Mouse (Mus musculus): ENCODE data around the gene Dmrtc1c2.
"Not testable (repeated sequence)": the region's sequence is repeated elsewhere in the genome, so short reads cannot be mapped to it uniquely, and the experiment has no call there.

Dmrtc1c2 gene

GRCm38 (mm10) chrX:102854516-102854915 lies at the start of gene Dmrtc1c2:
Gene Dmrtc1c2 (minus strand): TSS chrX:102854616.
- not testable (repeated sequence) for DNase-seq

- DNase-seq: no peak
These were observed 13.5 kb upstream of the Dmrtc1c2 start, which contains the start of gene 1700031F05Rik for GRCm38 (mm10) chrX:102867871-102868270. Gene 1700031F05Rik (minus strand): TSS chrX:102867971.

DNA sequence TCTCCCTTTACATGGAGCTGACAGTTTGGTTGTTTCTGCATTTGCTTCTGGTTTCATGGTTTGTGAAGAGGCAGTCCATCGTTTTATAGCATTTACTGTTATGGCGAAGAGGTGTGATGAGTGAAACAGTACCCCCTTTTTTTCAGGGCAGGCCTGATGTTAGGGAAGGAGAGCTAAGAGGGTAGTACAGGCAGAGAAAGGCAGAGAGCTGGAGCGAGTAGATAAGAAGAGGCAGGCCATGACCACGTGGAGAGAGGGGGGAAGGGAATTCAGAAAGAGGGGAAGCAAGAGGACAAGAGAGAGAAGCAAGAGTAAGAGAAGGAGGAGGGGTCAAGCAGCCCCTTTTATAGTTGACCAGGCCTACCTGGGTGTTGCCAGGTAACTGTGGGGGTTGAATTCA lies 42.1 kb downstream of the Dmrtc1c2 start:
- no peak for DNase-seq

DNA sequence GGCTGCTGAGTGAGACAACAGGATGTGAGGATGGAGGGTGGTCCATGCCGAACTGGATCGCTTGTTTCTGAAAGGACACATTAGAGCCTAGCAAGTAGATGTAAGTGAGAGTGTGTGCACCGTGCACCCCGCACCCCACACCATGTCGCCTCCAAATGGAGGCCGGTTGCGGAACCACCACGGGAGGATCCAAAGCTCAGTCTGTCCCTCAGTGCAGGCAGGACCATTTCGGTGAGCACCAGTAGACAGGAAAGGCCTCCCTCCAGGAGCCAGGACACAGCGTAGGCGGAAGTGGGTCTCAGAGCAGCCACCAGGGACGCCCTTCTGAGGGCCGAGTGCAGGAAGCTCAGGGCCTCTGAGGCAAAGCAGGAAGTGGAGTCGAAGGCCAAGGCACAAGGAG lies 51.8 kb downstream of the Dmrtc1c2 start, which contains the start of gene Dmrtc1c1:
TSS of gene Dmrtc1c1 (plus strand) at position 301 of the 400 bp plus-strand sequence.
- DNase-seq: not testable (repeated sequence)

Measured in retina, postnatal 1 day (tissue).